Mouse (Mus musculus) hindbrain, embryonic 12.5 days (tissue): ENCODE measurements around the gene Lgals4. TPM values are rescaled to one million over a fixed set of nuclear protein-coding genes. Genes with fewer than 3 reads are reported as not detected.

Experiments used
- ATAC-seq: fragments of 200-750 bp; cut with Nextera tagmentation; 2 replicates; pipeline ENCODE4 v1.8.0; 2017; ENCODE audit warnings: moderate TSS enrichment; ENCODE audit not compliant: low FRiP score
- H3K27ac ChIP-seq: fragments of 300-500 bp; sonication (generic); 2 replicates; pipeline ENCODE4 v1.5.1; 2016; ENCODE audit warnings: mild to moderate bottlenecking
- H3K27me3 ChIP-seq: fragments of 300-500 bp; sonication (generic); 2 replicates; pipeline ENCODE4 v1.6.1; 2016; ENCODE audit warnings: mild to moderate bottlenecking
- H3K36me3 ChIP-seq: fragments of 300-500 bp; sonication (generic); 2 replicates; pipeline ENCODE4 v1.6.1; 2016; ENCODE audit warnings: mild to moderate bottlenecking
- H3K4me1 ChIP-seq: fragments of 300-500 bp; sonication (generic); 2 replicates; pipeline ENCODE4 v1.6.1; 2016
- H3K4me2 ChIP-seq: fragments of 300-500 bp; sonication (generic); replicated peaks from 2 replicates; pipeline ENCODE4 v1.6.1; 2016; ENCODE audit warnings: mild to moderate bottlenecking
- H3K4me3 ChIP-seq: fragments of 300-500 bp; sonication (generic); 2 replicates; pipeline ENCODE4 v1.5.1; 2016; ENCODE audit warnings: mild to moderate bottlenecking
- H3K9ac ChIP-seq: fragments of 300-500 bp; sonication (generic); 2 replicates; pipeline ENCODE4 v1.6.1; 2016; ENCODE audit warnings: mild to moderate bottlenecking, moderate library complexity
- H3K9me3 ChIP-seq: fragments of 300-500 bp; sonication (generic); replicated peaks from 2 replicates; pipeline ENCODE4 v1.6.1; 2016; ENCODE audit warnings: mild to moderate bottlenecking
- WGBS: fragments of 180-500 bp; shearing (Covaris S2); methylation state at CpG from one replicate; pipeline ENCODE4 v1.1.7; 2016; 5-methylcytosine and 5-hydroxymethylcytosine counted together
- polyA plus RNA-seq: library from polyadenylated mRNA; unstranded; fragments of >200 nt; fragmentation: Nextera tagmentation; extraction: Ambion mirVana; gene quantifications from 2 replicates; pipeline ENCODE4 v1.2.1, GENCODE M21; 2016

Gene Lgals4
- polyA plus RNA-seq, 1 experiment from 2014 or later = 5.0 TPM

- ATAC-seq = no peak
- no peak overlapping the region for H3K27ac ChIP-seq
- peaks cover 12% of the 10 kb centered on the region for H3K4me1 ChIP-seq
- peaks cover 33% of the 10 kb centered on the region for H3K36me3 ChIP-seq
- H3K4me3 ChIP-seq = no peak overlapping the region
- H3K9ac ChIP-seq = no peak overlapping the region
- no peak overlapping the region for H3K4me2 ChIP-seq
- no peaks in the 10 kb centered on the region for H3K27me3 ChIP-seq
- 75% methylated on average over 3 of the region's 3 CpGs for WGBS
- H3K9me3 ChIP-seq = no peaks in the 10 kb centered on the region
Measured at GRCm38 (mm10) chr7:28827338-28827737, 6.3 kb upstream of the Lgals4 start.

GRCm38 (mm10) chr7:28829821-28830220 lies 3.8 kb upstream of the Lgals4 start:
- no peak for ATAC-seq
- no peaks in the 10 kb centered on the region for H3K27me3 ChIP-seq
- no peaks in the 10 kb centered on the region for H3K9me3 ChIP-seq

DNA sequence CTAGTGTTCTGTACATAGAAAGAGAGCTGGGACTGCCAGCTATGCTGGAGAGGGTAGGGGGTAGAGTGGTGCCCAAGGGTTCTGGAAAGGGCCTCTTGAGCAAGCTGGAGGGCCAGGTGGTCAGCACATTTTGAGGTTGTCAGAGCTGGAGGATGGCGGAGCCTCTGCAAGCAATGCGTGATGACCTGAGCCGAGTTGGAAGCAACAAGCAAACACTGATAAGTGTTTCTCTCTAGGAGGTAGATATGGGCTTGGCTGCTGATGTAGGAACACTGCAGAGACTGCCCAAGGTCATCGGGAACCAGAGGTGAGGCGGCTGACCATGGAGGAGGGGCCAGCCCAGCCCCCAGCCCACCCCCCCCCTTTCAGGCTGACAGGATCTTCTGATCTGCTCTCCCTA lies 2.7 kb upstream of the Lgals4 start:
- Histone ChIP-seq H3K36me3 (peaks cover 25% of the 10 kb centered on the region), H3K27me3 (no peaks in the 10 kb centered on the region), H3K9ac (no peak overlapping the region), H3K9me3 (no peaks in the 10 kb centered on the region), H3K4me1 (peaks cover under 1% of the 10 kb centered on the region), H3K27ac (no peak overlapping the region), H3K4me3 (no peak overlapping the region), H3K4me2 (no peak overlapping the region)
- 88% methylated on average over 5 of the region's 5 CpGs for WGBS
- ATAC-seq = no peak

More at GRCm38 (mm10) chr7:28829821-28830220, 3.8 kb upstream of the Lgals4 start:
- H3K4me2 ChIP-seq = no peak overlapping the region
- H3K4me1 ChIP-seq = peaks cover 6% of the 10 kb centered on the region
- H3K36me3 ChIP-seq = peaks cover 25% of the 10 kb centered on the region
- WGBS = 92% methylated on average over 8 of the region's 8 CpGs
- H3K4me3 ChIP-seq = no peak overlapping the region
- no peak overlapping the region for H3K27ac ChIP-seq
- no peak overlapping the region for H3K9ac ChIP-seq

DNA sequence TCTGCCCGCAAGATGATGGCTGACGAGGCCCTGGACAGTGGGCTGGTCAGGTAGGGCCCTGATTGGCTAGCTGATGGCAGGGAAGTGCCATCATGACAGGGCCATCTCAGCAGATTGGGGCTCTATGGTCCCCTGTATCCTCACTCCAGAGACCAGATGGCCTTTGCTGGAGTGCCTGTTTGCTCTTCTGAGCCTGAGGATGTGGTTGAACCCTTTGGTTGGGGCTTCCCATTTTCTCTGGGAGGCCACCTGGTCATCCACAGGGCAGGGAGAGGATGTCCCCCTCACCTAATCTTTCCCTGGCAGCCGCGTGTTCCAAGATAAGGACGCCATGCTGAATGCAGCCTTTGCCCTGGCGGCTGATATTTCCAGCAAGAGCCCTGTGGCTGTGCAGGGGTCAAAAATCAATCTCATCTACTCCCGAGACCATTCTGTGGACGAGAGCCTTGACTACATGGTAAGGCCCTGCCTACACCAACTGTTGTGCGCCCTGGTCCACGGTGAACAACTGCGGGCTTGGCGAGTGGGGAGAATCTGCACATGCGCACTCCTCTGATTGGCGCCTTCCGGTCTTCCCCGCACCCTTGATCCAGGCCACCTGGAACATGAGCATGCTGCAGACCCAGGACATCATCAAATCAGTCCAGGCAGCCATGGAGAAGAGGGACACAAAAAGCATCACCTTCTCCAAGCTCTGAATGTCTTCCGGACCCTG lies 2.1 kb upstream of the Lgals4 start:
- no peak overlapping the region for H3K4me3 ChIP-seq
- ATAC-seq = no peak
- no peak overlapping the region for H3K4me2 ChIP-seq
- no peaks in the 10 kb centered on the region for H3K27me3 ChIP-seq
- peaks cover 25% of the 10 kb centered on the region for H3K36me3 ChIP-seq
- no peaks in the 10 kb centered on the region for H3K4me1 ChIP-seq
- 93% methylated on average over 17 of the region's 17 CpGs for WGBS
- no peaks in the 10 kb centered on the region for H3K9me3 ChIP-seq
- H3K9ac ChIP-seq = no peak overlapping the region
- no peak overlapping the region for H3K27ac ChIP-seq

DNA sequence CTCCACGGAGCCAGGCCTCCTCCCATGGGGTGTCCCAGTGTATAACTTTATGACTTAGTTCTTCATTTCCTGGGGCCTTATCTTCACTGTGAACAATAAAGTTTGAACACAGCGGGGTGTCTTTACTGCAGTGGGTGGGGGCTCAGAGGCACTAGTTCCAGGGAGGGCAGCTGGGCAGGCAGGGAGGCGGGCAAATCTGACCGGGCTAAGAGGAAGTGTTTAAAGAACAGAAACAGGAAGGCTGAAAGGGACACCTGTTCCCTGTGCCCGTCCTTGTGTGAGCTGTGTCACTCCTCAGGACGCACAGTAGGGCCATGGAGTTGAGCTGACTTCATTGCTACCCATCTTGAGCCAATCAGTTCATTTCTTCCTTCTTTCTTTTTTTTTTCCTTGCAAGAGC lies 1.5 kb upstream of the Lgals4 start:
- no peaks in the 10 kb centered on the region for H3K9me3 ChIP-seq
- H3K4me2 ChIP-seq = no peak overlapping the region
- H3K27ac ChIP-seq = no peak overlapping the region
- 83% methylated on average over 6 of the region's 6 CpGs for WGBS
- H3K36me3 ChIP-seq = peaks cover 25% of the 10 kb centered on the region
- H3K4me1 ChIP-seq = no peaks in the 10 kb centered on the region
- H3K27me3 ChIP-seq = no peaks in the 10 kb centered on the region
- ATAC-seq = no peak
- no peak overlapping the region for H3K4me3 ChIP-seq
- H3K9ac ChIP-seq = no peak overlapping the region

GRCm38 (mm10) chr7:28836936-28837335 lies 3.3 kb downstream of the Lgals4 start:
- Histone ChIP-seq H3K9me3 (no peaks in the 10 kb centered on the region), H3K4me1 (no peaks in the 10 kb centered on the region), H3K27ac (no peak overlapping the region), H3K4me2 (no peak overlapping the region), H3K4me3 (no peak overlapping the region), H3K27me3 (no peaks in the 10 kb centered on the region), H3K36me3 (peaks cover 2% of the 10 kb centered on the region; the same call in 1 of the 2 replicates), H3K9ac (no peak overlapping the region)
- no peak for ATAC-seq
- 81% methylated on average over 5 of the region's 5 CpGs for WGBS

GRCm38 (mm10) chr7:28838331-28838730 lies 4.7 kb downstream of the Lgals4 start:
- Histone ChIP-seq H3K4me1 (no peaks in the 10 kb centered on the region), H3K36me3 (no peaks in the 10 kb centered on the region), H3K9me3 (no peaks in the 10 kb centered on the region), H3K9ac (no peak overlapping the region), H3K27ac (no peak overlapping the region), H3K4me2 (no peak overlapping the region), H3K4me3 (no peak overlapping the region), H3K27me3 (no peaks in the 10 kb centered on the region)
- no peak for ATAC-seq
- WGBS = 85% methylated on average over 9 of the region's 9 CpGs

- ATAC-seq = no peak
- H3K4me2 ChIP-seq = no peak overlapping the region
- 0 out of 2 replicates have a peak, but pooled peaks cover 5% of the 10 kb centered on the region for H3K9me3 ChIP-seq
- no peaks in the 10 kb centered on the region for H3K27me3 ChIP-seq
- no peaks in the 10 kb centered on the region for H3K36me3 ChIP-seq
- H3K27ac ChIP-seq = no peak overlapping the region
- H3K4me3 ChIP-seq = no peak overlapping the region
- H3K4me1 ChIP-seq = no peaks in the 10 kb centered on the region
- WGBS = 83% methylated on average over 1 of the region's 1 CpGs
- H3K9ac ChIP-seq = no peak overlapping the region
Measured at GRCm38 (mm10) chr7:28847273-28847672, 13.6 kb downstream of the Lgals4 start.

DNA sequence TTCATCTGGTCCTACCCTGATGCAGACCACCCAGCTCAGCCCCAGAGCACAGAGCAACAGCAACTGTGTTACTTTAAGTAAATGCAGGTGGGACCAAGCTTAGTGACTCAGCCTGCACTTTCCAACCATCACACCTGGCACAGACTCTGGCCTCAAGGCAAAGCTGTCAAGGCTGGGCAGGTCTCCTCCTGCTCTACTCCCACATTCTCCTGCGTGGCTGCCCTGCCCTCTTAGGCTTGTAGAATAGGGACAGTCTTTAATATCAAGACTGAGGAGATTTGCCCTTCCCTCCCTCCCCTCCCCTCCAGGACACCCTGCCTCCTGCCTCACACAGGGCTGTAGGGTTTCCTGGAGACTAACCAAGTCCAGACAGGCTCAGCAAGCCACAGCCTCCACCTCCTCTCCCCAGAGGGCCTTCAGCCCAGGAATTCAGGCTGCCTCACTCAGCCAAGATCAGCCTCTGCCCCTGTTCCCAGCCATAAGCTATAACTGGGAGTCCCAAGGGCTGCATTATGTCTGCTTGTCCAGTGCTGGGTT lies 16.1 kb downstream of the Lgals4 start:
- no peak overlapping the region for H3K27ac ChIP-seq
- WGBS = 53% methylated on average over 1 of the region's 1 CpGs

GRCm38 (mm10) chr7:28850642-28851041 lies 17.0 kb downstream of the Lgals4 start:
- no peaks in the 10 kb centered on the region for H3K9me3 ChIP-seq
- H3K4me3 ChIP-seq = no peak overlapping the region
- H3K4me1 ChIP-seq = no peaks in the 10 kb centered on the region
- H3K36me3 ChIP-seq = no peaks in the 10 kb centered on the region
- H3K4me2 ChIP-seq = no peak overlapping the region
- H3K27me3 ChIP-seq = no peaks in the 10 kb centered on the region
- no peak for ATAC-seq
- H3K27ac ChIP-seq = no peak overlapping the region
- H3K9ac ChIP-seq = no peak overlapping the region
- WGBS = 79% methylated on average over 4 of the region's 4 CpGs

More for the DNA sequence above, 16.1 kb downstream of the Lgals4 start:
- no peak overlapping the region for H3K4me2 ChIP-seq
- no peaks in the 10 kb centered on the region for H3K36me3 ChIP-seq
- no peaks in the 10 kb centered on the region for H3K4me1 ChIP-seq
- no peak overlapping the region for H3K9ac ChIP-seq
- no peak for ATAC-seq
- no peaks in the 10 kb centered on the region for H3K27me3 ChIP-seq
- no peak overlapping the region for H3K4me3 ChIP-seq
- H3K9me3 ChIP-seq = 0 out of 2 replicates have a peak, but pooled peaks cover under 1% of the 10 kb centered on the region

GRCm38 (mm10) chr7:28859953-28860352 lies 26.3 kb downstream of the Lgals4 start:
- Histone ChIP-seq H3K36me3 (no peaks in the 10 kb centered on the region), H3K4me3 (no peak overlapping the region), H3K27me3 (0 out of 2 replicates have a peak, but pooled peaks cover 3% of the 10 kb centered on the region), H3K9me3 (peaks cover 5% of the 10 kb centered on the region; the same call in 1 of the 2 replicates), H3K9ac (no peak overlapping the region), H3K4me1 (peaks cover 6% of the 10 kb centered on the region; the same call in 1 of the 2 replicates), H3K4me2 (no peak overlapping the region), H3K27ac (no peak overlapping the region)
- WGBS = 90% methylated on average over 2 of the region's 2 CpGs
- no peak for ATAC-seq

- Histone ChIP-seq H3K4me1 (peaks cover 10% of the 10 kb centered on the region; the same call in 1 of the 2 replicates), H3K36me3 (no peaks in the 10 kb centered on the region), H3K4me3 (no peak overlapping the region), H3K27ac (no peak overlapping the region), H3K9me3 (peaks cover 5% of the 10 kb centered on the region; the same call in 1 of the 2 replicates), H3K27me3 (0 out of 2 replicates have a peak, but pooled peaks cover 3% of the 10 kb centered on the region), H3K4me2 (no peak overlapping the region), H3K9ac (no peak overlapping the region)
- no peak for ATAC-seq
- 88% methylated on average over 6 of the region's 6 CpGs for WGBS
Measured at GRCm38 (mm10) chr7:28860898-28861297, 27.2 kb downstream of the Lgals4 start.
